Mouse (Mus musculus): ENCODE measurements around the gene Vpreb3.

DNA sequence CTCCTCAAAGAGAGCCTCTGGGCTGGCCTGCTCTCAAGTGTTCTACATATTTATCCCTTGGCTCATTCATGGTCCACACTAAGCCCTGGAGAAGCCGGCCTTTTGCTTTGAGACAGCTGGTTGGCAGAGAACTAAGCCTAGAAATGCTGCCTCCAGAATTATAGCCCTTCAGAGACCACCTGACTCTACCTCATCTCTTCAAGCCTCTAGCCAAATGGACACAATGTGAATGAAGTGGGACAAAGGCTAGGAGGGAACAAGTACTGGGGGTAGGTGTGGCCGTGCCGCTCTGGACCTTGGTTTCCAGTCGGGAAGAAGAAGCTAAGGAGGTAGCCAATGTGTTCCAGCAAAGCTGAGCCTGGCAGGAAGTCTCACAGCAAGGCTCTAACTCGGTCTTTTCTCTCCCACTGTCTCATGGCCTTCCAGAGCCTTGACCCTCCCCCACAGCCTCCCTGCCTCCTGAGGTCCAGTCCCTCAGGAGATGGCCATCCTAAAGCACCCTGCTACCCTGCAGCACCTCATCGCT lies 44.8 kb upstream of the Vpreb3 start:
- TF ChIP-seq POLR2A (IDR thresholded peaks at IDR 0.05; ENCODE audit: control insufficient read depth, low read depth, low read length): no peak
- no peak for TF ChIP-seq CTCF (IDR thresholded peaks at IDR 0.05; ENCODE audit: control insufficient read depth, insufficient read depth, insufficient replicate concordance, low read depth, low read length)

All from testis, adult 2 months (tissue).